Mouse (Mus musculus): Measurements from ENCODE around the gene Ranbp9.

DNA sequence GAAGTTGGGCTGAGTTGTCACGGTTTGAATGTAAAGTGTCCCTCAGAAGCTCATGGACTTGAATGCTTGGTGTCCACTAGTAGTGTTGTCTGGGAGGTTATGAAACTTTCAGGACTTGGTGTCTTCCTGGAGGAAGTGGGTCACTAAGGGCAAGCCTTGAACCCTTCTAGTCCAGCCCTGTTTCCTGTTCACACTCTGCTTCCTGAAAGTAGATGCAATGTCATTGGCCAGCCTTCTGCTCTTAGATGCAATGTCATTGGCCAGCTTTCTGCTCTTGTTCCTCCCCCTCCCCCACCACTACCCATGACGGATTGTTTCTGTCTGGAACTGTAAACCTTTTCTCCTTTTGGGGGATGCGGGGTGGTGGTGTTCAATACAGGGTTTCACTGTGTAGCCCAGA lies 31.7 kb upstream of the Ranbp9 start:
- TF ChIP-seq POLR2A (IDR thresholded peaks at IDR 0.05; ENCODE audit: low read depth, low read length) (no peak), CTCF (IDR thresholded peaks at IDR 0.05; ENCODE audit: extremely low read depth, insufficient read depth, insufficient read length, insufficient replicate concordance) (no peak)
